Mouse (Mus musculus): ENCODE results near the gene Gper1.
A peak's percentile ranks its signal among the peaks of the same experiment; 100 is the strongest.

The Gper1 gene

GRCm38 (mm10) chr5:139449926-139450325, 27.0 kb downstream of the Gper1 start:
- DNase-seq = no peak

- no peak for DNase-seq
These were observed 30.1 kb downstream of the Gper1 start for GRCm38 (mm10) chr5:139453031-139453430.

DNA sequence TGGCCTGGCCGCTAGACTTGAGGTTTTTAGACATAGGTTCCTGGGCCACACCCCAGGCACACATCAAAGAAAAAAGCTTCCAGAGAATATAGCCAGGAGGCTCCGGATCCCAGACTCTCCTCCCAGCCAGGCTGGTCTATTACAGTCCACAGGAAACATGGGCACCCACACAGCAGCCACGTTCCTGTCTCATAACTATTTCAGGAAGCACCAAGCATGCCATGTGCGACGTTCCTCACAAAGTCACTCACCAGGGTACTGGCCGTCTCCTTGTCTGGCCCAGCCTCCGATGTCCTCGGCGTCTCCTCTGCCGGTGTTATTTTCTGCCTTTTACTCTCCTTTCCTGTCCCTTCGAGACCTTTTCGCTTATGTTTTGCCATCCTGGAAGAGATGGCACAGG, 32.2 kb downstream of the Gper1 start:
- peak; percentile 77 for DNase-seq

- no peak for DNase-seq
These were observed 34.3 kb downstream of the Gper1 start for GRCm38 (mm10) chr5:139457241-139457640.

DNA sequence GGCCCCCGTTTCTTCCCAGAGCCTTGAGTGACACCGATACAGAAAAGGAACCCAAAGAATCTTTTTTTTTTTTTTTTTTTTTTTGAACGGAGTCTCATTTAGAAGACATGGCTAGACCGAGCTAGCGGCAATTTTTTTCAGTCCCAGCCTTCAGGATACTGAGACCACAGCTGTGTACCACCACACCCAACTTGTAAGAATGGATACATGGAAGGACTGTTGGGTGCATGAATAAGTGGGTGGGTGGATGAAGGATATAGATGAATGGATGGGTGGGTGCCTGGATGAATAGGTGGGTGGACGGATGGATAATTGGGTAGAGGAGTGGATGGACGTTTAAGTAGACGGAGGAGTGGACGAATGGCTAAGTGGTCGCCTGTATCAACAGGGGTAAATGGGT, 37.0 kb downstream of the Gper1 start:
- no peak for DNase-seq

GRCm38 (mm10) chr5:139460384-139461067, 37.6 kb downstream of the Gper1 start, which contains the start of gene 3110082I17Rik:
Gene 3110082I17Rik, minus strand, starts transcription at chr5:139460527.
- DNase-seq = peak; percentile 97

DNA sequence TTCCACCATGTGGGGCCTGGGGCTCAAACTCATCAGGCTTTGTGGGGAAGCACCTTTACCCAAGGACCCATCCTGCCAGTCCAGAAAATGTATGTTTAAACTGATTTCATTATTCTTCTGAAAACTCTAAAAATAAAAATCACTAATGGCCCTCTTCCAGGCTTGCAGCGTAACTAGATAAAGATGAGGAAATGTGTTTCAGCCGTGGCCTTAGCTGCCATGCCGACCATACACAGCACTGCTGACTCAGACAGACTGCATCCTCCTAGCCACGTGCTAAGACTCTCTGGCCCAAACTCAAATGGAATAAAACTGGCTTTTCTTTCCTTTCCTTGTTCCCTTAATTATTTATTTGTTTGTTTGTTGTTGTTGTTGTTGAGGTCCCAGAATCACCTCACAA, 41.9 kb downstream of the Gper1 start:
- no peak for DNase-seq

DNA sequence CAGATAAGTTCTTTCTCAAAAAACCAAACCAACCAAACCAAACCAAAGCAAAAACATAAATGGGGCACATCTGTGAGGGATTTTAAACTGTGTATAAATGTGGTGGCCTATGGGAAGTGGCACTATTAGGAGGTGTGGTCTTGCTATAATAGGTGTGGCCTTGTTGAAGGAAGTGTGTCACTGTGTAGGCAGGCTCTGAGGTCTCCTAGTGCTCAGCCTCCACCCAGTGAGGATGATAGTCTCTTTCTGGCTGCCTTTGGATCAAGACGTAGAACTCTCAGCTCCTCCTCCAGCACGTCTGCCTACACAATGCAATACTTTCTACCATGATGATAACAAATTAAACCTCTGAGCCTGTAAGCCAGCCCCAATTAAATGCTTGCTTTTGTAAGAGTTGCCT, 43.4 kb downstream of the Gper1 start:
- DNase-seq = no peak

DNA sequence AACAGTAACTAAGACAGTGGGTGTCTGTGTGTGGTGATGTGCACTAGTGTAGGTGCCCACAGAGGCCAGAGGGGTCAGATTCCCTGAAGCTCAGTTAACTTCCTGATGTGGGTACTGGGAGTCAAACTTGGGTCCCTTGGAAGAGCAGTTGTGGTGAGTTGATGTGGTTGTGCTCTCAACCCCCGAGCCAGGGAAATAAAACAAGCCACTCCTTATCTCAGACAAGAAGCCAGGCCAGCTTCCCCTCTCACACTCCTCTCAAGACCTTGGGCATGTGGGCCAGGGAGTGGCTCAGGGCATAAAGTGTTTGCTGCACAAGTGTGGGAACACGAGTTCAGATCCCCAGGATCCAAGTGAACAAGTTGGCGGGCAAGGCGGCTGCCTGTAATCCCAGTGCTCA, 43.9 kb downstream of the Gper1 start:
- no peak for DNase-seq

GRCm38 (mm10) chr5:139467998-139468397, 45.0 kb downstream of the Gper1 start:
- peak; percentile 52 for DNase-seq

DNA sequence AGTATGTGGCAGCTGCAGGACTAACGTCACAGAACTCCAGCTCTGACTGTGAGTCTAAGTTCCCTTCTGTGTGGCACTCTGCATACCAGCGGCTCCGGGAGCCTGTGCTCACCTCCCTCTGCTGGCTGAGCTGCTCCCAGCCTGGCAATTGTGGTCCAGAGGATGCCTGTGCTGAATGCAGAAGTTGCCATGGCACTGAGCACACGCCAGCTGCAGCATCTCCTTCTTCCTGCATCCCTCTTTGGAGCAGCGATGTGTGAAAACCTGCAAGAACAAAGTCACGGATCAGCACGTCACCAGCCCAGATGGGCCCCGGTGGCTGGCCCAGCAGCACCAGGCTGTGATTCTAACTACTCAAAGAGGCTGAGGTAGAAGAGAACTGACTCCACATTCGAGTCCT, 51.8 kb downstream of the Gper1 start:
- peak; percentile 46 for DNase-seq

Measured in layer of hippocampus, adult 9-11 months (tissue).